Mouse (Mus musculus) kidney, postnatal 4 days (tissue): Measurements from ENCODE around the gene Wasf3.
"Not testable (repeated sequence)": the region's sequence is repeated elsewhere in the genome, so short reads cannot be mapped to it uniquely, and the experiment has no call there.

Experiments used
- DNase-seq, 2 experiments: peaks; one replicate each; pipeline ENCODE4 v3.0.0; 2021; ENCODE audit warnings: mixed read lengths in 2 of 2

Gene Wasf3

GRCm38 (mm10) chr5:146384935-146385591 lies at the start of gene Wasf3:
Gene Wasf3, plus strand, starts transcription at chr5:146384985.
- DNase-seq, result peak; percentile 86 to 91

DNA sequence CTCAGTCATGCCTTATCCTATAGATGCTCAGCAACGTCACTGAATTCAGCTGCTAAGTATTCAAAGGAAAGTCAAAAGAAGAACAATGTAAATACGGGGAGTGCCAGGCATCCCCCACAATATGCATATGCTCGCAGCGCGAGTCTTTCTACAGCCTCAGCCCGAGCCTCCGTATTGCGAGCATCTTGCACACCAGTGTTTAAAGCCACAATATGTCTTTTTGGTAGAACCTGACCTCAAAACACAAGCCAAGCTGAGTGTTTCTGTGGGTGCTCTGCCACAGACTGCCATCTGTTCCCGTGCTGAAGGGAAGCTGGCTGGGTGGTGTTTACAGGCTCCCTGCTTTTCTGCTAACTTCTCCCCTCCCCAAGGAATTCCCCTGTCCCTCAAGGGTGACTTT lies 46.7 kb upstream of the Wasf3 start:
- no peak for DNase-seq

GRCm38 (mm10) chr5:146340037-146340436 lies 44.7 kb upstream of the Wasf3 start:
- DNase-seq, result no peak

- DNase-seq, result no peak
Observed at GRCm38 (mm10) chr5:146344911-146345686, 39.7 kb upstream of the Wasf3 start.

DNA sequence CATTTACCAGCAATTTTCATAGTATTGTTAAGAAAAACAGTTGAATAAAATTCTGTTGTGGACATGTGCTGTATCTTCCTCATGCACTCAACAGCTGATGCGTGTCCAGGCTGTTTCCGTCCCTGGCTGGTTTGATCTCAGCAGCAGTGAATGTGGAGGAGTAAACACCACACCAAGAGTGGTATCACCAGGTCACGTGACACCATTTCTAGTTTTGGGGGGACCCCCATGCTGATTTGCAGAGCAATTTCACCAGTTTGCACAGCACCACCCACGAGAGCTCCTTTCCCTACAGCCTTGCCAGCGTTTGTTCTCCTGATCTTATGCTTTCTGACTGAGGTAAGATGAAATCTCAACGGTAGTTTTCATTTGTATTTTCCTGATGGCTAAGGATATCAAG lies 37.7 kb upstream of the Wasf3 start:
- DNase-seq, result no peak

DNA sequence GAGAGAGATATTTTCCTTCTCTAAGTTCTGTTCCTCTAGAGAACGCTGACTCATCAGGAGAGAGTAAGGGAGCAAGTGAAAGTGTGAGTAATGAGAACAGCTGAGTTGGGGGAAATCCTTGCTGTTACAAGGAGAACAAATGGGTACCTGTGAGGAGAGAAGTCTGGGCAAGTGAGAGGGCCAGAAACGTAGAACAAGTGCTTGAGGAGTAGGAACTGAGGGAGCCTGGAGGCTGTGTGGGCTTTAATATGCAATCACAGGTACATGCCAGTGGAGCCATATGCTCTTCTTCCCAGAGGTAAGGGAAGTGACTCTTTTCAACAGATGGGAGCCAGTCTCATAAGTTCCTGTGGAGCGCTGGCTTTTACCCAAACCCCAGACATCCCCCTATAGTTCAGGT lies 35.6 kb upstream of the Wasf3 start:
- no peak for DNase-seq

DNA sequence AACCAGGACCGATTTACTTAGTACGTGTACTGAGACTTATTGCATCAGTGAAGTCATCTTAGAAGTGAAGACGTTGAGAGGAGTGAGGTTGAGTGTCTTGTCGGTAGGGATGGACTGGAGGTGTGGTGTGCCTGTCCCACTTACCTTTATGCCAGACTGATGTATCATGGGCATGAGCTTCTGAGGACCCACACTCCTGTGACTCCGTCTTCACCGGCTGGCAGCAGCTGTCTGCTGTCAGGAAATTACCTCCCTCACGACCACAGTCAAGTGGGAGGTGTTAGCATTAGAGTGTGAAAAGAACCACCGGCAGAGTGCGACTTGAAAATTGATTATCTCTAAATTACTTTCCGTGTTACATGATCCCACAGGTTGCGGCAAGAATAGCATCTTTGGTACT lies 34.0 kb upstream of the Wasf3 start:
- DNase-seq, result peak in 1 of 2 experiments; percentile 18

- no peak for DNase-seq
Observed at GRCm38 (mm10) chr5:146352006-146352405, 32.8 kb upstream of the Wasf3 start.

DNA sequence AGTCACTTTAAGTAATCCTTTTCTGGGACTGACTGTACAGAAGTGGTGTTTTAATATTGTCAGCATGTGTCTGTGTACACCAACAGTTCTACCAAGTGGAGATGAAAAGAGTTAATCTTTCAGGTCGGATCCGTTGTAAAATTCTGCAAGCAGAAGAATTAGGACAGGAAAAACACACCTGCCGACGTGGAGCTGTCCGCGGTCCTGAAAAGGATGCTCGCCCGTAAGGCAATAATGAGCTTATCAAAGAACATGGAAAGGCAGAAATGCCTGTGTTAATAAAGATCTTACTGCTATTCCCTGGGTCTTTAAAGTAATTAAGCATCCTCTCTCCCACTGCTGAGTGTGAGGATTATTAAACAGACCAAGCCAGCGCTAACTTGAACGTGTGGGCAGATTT lies 24.4 kb upstream of the Wasf3 start:
- peak; percentile 79 for DNase-seq

DNA sequence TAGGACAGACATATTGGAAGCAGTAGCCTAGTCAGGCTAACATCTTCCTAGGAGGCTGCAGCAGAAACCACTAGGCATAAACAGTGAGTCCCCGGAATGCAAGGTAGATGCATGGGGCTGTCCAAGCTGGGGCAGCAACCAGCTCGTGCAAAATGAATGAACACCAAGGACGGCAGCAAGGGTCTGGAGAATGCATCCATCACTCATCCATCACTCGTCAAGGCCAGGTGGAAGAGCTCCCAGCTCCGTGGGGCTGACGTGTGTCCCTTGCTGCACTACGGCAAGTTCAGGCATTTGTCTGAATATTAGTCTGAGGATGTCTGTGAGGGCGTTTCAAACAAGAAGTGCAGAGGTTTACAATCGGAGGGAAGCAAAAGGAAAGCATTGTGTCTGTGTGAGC lies 22.1 kb upstream of the Wasf3 start:
- no peak for DNase-seq

DNA sequence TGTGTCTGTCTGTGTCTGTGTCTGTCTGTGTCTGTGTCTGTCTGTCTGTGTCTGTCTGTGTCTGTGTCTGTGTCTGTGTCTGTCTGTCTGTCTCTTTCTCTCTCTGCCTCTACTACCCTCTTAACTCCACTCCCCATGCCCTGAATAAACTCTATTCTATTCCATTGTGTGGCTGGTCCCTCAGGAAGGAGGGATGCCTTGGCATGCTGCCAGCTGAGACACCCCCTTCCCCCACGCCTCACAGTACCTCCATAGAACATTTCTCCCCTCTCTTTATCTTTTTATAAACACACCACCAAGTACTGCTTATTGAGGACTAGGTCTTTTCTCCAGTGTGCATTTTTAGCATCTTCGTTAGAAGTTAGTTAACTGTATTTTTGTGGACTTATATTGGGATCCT lies 16.4 kb upstream of the Wasf3 start:
- no peak for DNase-seq

DNA sequence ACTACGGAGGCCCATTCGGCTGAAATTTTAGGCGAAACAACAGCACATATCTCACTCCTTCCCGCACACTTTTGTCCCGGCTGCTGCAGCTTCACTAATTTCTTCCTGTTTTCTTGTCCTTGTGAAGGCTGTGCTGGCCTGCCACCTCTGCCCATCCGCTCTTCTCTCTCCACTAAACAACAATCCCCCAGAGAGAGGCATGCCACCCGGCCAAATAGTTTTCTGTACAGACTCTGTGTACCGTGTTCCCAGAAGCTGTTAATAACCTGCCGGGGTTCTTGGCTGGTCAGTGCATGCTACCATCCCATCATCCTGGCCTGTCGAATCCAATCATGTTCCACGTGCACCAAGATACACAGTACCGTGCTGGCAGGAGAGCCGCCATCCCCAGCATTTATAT lies 15.8 kb upstream of the Wasf3 start:
- no peak for DNase-seq

DNA sequence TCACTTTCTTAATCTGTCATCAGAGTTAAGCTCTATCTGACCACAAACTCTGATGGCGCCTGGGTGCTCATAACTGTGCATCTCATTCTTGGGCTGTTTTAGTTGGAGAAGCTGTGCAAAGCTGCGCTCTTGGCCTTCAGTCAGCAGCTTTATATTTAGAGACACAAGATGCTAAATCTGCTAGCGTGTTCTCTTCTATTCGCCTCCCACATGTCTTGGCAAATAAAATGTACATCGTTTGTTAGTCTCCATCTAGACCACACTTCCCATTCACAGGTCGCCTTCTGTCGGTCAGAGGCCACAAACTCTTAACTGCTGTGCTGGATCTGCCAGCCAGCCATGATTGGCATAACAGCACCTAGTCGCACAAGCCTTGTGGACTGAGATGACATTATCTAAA lies 14.0 kb upstream of the Wasf3 start:
- no peak for DNase-seq

DNA sequence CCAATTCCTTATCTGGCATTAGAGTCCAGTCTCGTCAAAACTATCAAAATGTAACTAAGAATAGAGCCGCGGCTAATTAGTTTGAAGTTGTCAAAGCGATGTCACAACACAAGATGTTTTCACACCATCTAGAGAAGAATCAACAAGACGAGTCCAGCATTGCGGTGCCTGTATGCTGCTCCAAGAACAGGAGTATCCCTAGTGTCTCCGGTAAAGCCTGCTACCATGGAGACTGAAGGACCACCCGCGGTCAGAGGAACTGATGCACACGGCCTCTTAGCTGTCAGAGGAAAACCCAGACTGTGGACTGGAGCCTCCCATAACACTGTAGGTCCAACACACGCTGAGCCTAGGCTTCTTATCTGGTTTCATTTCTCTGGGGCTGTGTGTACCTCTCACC lies 11.5 kb upstream of the Wasf3 start:
- DNase-seq, result no peak

- DNase-seq, result peak; percentile 18 to 20
Observed at GRCm38 (mm10) chr5:146376601-146377000, 8.2 kb upstream of the Wasf3 start.

- no peak for DNase-seq
Observed at GRCm38 (mm10) chr5:146380041-146380440, 4.7 kb upstream of the Wasf3 start.

DNA sequence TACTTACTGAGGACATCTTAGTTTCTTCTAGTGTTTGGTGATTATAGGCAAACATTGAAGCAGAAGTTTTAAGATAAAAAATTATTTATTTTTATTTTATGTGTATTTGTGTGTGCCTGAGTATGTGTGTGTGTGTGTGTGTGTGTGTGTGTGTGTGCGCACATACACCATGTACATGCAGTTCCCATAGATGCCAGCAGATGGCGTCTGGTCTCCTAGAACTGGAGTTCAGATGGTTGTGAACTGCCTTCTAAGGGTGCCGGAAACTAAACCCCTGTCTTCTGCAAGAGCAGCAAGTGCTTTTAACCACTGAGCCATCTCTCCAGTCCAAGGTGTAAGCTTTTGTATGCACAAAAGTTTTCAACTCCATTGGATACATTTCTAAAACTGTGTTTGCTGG lies 2.5 kb upstream of the Wasf3 start:
- DNase-seq, result peak; percentile 26 to 27

GRCm38 (mm10) chr5:146383401-146383800 lies 1.4 kb upstream of the Wasf3 start:
- no peak for DNase-seq

- no peak for DNase-seq
Observed at GRCm38 (mm10) chr5:146385989-146386388, 1.2 kb downstream of the Wasf3 start.

- DNase-seq, result no peak
Observed at GRCm38 (mm10) chr5:146386906-146387305, 2.1 kb downstream of the Wasf3 start.

DNA sequence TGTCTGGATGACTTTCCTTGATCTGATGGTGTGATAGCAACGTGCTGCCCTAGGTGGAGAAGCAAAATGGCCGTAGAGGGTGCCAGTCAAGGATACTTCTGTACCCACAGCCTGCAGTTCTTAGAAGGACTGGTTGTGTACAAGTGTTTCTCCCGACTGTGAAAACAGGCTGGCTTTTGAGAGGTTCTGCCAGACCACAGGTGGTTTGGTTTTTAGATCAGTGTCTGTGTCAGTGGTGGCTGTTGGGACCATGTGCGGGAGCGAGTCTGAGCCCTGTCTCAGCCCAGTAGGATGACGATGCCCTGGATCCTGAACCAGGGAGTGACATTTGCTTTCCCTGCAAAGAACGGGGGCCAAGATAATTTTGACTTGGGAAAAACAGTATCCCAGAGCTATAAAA lies 9.8 kb downstream of the Wasf3 start:
- DNase-seq, result no peak

- DNase-seq, result no peak
Observed at GRCm38 (mm10) chr5:146397253-146397652, 12.5 kb downstream of the Wasf3 start.

DNA sequence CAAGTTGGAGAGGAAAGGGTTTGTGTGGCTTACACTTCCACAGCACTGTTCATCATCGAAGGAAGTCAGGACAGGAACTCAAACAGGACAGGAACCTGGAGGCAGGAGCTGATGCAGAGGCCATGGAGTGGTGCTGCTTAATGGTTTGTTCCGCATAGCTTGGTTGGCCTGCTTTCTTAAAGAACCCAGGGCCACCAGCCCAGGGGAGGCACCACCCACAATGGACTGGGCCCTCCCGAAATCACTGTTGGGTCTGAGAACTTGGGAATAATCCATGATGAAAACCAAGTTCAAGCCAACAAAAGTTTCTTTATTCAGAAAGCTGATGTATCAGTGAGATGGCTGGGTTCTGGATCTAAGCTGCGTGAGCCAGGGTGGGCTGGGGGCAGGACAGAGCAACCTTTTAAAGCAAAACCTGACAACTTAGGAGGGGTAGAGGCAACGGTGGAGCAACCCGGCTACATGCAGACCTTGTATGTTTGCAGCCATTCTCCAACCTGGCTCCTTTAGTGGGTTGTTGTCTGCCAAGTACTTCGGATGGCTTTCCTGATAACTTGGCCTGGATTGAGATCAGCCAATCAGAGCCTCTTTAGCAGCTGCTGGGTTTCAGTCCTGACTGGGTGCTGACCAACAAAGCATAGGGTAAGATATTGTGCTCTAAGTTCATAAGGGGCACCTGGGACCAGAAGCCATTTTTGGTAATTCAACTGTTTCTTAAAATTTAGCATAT lies 13.8 kb downstream of the Wasf3 start:
- no peak for DNase-seq

GRCm38 (mm10) chr5:146401012-146401411 lies 16.2 kb downstream of the Wasf3 start:
- not testable (repeated sequence) for DNase-seq
